Mouse (Mus musculus): ENCODE results near the gene Mex3b. TPM values are rescaled to one million over a fixed set of nuclear protein-coding genes. Genes with fewer than 3 reads are reported as not detected.

Gene Mex3b
- polyA plus RNA-seq (2014; fragmentation: Nextera tagmentation; extraction: Ambion mirVana) = 19.3 and 22.6 TPM in 2 replicates

DNA sequence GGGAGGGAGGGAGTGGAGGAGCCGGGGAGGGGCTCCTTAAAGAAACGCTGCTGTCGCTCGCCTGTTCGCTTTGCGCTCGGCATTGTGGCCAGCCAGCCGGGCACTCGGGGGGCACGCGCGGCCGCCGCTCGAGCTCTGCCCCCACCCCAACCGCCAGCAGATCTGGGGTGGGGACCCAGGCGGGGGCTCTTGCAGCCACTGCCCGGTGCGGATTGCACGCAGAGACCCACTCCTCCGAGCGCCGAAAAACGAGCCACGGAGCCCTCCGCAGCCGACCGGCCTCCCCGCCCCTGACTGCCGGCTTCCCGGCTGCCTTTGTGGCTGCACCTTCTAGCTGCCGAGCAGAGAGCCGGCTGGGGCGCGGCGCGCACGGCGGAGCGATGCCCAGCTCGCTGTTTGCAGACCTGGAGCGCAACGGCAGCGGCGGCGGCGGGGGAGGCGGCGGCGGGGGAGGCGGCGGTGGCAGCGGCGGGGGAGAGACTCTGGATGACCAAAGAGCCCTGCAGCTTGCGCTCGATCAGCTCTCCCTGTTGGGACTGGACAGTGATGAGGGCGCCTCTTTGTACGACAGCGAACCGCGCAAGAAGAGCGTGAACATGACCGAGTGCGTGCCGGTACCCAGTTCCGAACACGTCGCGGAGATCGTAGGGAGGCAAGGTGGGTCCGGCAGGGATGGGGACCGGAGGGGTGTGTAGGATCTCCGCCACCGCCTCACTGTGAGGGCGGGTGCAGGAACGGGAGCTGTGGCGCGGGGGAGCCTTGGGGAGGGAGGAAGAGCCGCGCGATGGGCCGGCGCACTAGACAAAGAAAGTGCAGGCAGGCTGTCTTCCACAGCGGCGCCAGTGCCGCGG is at the start of gene Mex3b:
Gene Mex3b, plus strand, starts transcription at position 63 of the 851 bp plus-strand sequence.
- peak within 1 kb of the TSS; percentile 100 for H3K27ac ChIP-seq (replicated peaks; ENCODE audit: low read depth, low read length)
- peaks cover 26% of the 10 kb centered on the region for H3K36me3 ChIP-seq (ENCODE audit: control insufficient read depth, insufficient read depth, low read length)
- peaks cover 10% of the 10 kb centered on the region for H3K4me1 ChIP-seq (ENCODE audit: control insufficient read depth, insufficient read depth, low read length)
- peak; percentile 61 for DNase-seq (ENCODE audit: low spot score)
- no peaks in the 10 kb centered on the region for H3K27me3 ChIP-seq (replicated peaks; ENCODE audit: control insufficient read depth, insufficient read depth, low read length)
- no peaks in the 10 kb centered on the region for H3K9me3 ChIP-seq (ENCODE audit: control insufficient read depth, low read length)
- H3K4me3 ChIP-seq (ENCODE audit: low read depth, low read length) = peak within 1 kb of the TSS; percentile 96
- ATAC-seq (ENCODE audit: low read depth) = peak; percentile 0
- peak within 1 kb of the TSS; percentile 99 for H3K9ac ChIP-seq (ENCODE audit: low read depth, low read length)
- under 1% methylated on average over 37 of the region's 87 CpGs for WGBS
- peak within 1 kb of the TSS; percentile 91 for H3K4me2 ChIP-seq (ENCODE audit: low read depth, low read length)

DNA sequence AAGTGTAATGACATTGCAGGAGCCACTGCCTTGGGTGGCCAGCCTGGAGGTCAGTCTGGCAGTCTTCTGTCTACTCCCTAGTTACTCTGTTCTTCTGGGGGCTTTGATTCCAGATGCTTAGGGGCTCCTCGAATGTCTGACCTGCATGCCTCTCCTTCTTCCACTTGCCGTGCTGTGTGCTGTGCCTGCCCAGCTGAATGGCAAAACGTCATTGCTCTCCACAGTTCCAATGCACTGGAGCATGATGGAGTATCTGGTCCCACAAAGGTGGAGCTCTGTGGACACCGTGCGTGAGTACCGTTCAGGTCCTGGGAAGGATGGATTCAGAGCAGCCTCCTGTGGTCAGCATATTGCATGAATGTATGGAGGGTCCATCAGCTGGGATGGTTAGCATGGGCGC is 47.6 kb upstream of the Mex3b start:
- no peak overlapping the region for H3K4me2 ChIP-seq (ENCODE audit: low read depth, low read length)
- no peaks in the 10 kb centered on the region for H3K4me1 ChIP-seq (ENCODE audit: control insufficient read depth, insufficient read depth, low read length)
- no peak overlapping the region for H3K27ac ChIP-seq (replicated peaks; ENCODE audit: low read depth, low read length)
- 0 out of 2 replicates have a peak, but pooled peaks cover 5% of the 10 kb centered on the region for H3K9me3 ChIP-seq (ENCODE audit: control insufficient read depth, low read length)
- no peak overlapping the region for H3K9ac ChIP-seq (ENCODE audit: low read depth, low read length)
- H3K36me3 ChIP-seq (ENCODE audit: control insufficient read depth, insufficient read depth, low read length) = no peaks in the 10 kb centered on the region
- DNase-seq (ENCODE audit: low spot score) (no peak), ATAC-seq (ENCODE audit: low read depth) (no peak)
- no peak overlapping the region for H3K4me3 ChIP-seq (ENCODE audit: low read depth, low read length)
- WGBS = 91% methylated on average over 7 of the region's 7 CpGs
- H3K27me3 ChIP-seq (replicated peaks; ENCODE audit: control insufficient read depth, insufficient read depth, low read length) = no peaks in the 10 kb centered on the region

GRCm38 (mm10) chr7:82820661-82821060 is 46.5 kb upstream of the Mex3b start:
- no peak overlapping the region for H3K4me3 ChIP-seq (ENCODE audit: low read depth, low read length)
- no peak overlapping the region for H3K4me2 ChIP-seq (ENCODE audit: low read depth, low read length)
- no peaks in the 10 kb centered on the region for H3K36me3 ChIP-seq (ENCODE audit: control insufficient read depth, insufficient read depth, low read length)
- H3K27ac ChIP-seq (replicated peaks; ENCODE audit: low read depth, low read length) = no peak overlapping the region
- H3K9me3 ChIP-seq (ENCODE audit: control insufficient read depth, low read length) = 0 out of 2 replicates have a peak, but pooled peaks cover 5% of the 10 kb centered on the region
- H3K27me3 ChIP-seq (replicated peaks; ENCODE audit: control insufficient read depth, insufficient read depth, low read length) = no peaks in the 10 kb centered on the region
- no peak overlapping the region for H3K9ac ChIP-seq (ENCODE audit: low read depth, low read length)
- ATAC-seq (ENCODE audit: low read depth) (no peak), DNase-seq (ENCODE audit: low spot score) (no peak)
- no peaks in the 10 kb centered on the region for H3K4me1 ChIP-seq (ENCODE audit: control insufficient read depth, insufficient read depth, low read length)
- 66% methylated on average over 4 of the region's 4 CpGs for WGBS

DNA sequence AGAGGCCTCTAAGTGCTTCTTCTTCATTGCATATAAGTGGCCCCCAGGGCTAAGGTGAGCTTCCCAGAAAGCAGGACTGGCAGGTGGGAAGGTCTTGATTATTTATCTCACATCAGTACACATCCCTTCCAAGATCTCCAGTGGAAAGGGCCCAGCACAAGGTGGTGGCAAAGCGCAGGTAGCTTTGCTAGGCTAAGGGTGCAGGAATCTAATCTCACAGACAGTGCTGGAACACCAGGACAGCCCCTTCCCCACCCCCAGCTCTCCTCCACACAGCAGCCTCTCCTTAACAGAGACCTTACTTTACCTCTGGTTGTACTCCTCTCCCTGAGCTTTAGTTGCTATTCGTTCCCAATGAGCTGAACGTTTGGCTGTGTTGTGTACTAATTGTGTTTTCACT is 45.6 kb upstream of the Mex3b start:
- Histone ChIP-seq H3K9me3 (ENCODE audit: control insufficient read depth, low read length) (0 out of 2 replicates have a peak, but pooled peaks cover 3% of the 10 kb centered on the region), H3K4me2 (ENCODE audit: low read depth, low read length) (no peak overlapping the region), H3K9ac (ENCODE audit: low read depth, low read length) (no peak overlapping the region), H3K4me3 (ENCODE audit: low read depth, low read length) (no peak overlapping the region), H3K4me1 (ENCODE audit: control insufficient read depth, insufficient read depth, low read length) (no peaks in the 10 kb centered on the region), H3K27me3 (replicated peaks; ENCODE audit: control insufficient read depth, insufficient read depth, low read length) (no peaks in the 10 kb centered on the region), H3K27ac (replicated peaks; ENCODE audit: low read depth, low read length) (no peak overlapping the region), H3K36me3 (ENCODE audit: control insufficient read depth, insufficient read depth, low read length) (no peaks in the 10 kb centered on the region)
- ATAC-seq (ENCODE audit: low read depth) (no peak), DNase-seq (ENCODE audit: low spot score) (no peak)
- WGBS = 68% methylated on average over 3 of the region's 3 CpGs

DNA sequence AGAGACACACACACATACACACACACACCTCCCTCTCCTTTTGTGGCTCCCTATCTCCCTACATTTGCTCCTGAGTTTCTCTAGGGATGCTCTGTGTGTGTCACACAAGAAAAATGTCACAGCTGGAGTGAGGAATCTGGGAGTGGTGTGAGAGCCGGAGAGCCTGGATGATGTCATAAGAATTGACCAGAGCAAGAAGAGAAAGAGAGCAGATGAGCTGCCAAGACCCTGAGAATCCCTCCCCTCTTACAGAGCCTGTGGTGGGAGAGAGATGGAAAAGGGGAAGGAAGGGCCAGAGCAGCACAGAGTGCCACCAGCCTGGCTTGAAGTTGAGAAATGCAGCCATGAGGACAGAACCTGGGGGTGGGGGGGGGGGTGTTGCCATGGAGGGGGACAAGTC is 44.6 kb upstream of the Mex3b start:
- H3K9ac ChIP-seq (ENCODE audit: low read depth, low read length) = no peak overlapping the region
- H3K4me1 ChIP-seq (ENCODE audit: control insufficient read depth, insufficient read depth, low read length) = no peaks in the 10 kb centered on the region
- no peak overlapping the region for H3K4me3 ChIP-seq (ENCODE audit: low read depth, low read length)
- H3K9me3 ChIP-seq (ENCODE audit: control insufficient read depth, low read length) = no peaks in the 10 kb centered on the region
- peak; percentile 39 for DNase-seq (ENCODE audit: low spot score)
- no peak for ATAC-seq (ENCODE audit: low read depth)
- H3K27ac ChIP-seq (replicated peaks; ENCODE audit: low read depth, low read length) = no peak overlapping the region
- no peaks in the 10 kb centered on the region for H3K36me3 ChIP-seq (ENCODE audit: control insufficient read depth, insufficient read depth, low read length)
- H3K27me3 ChIP-seq (replicated peaks; ENCODE audit: control insufficient read depth, insufficient read depth, low read length) = no peaks in the 10 kb centered on the region
- no peak overlapping the region for H3K4me2 ChIP-seq (ENCODE audit: low read depth, low read length)
- WGBS = 26% methylated on average over 1 of the region's 1 CpGs

DNA sequence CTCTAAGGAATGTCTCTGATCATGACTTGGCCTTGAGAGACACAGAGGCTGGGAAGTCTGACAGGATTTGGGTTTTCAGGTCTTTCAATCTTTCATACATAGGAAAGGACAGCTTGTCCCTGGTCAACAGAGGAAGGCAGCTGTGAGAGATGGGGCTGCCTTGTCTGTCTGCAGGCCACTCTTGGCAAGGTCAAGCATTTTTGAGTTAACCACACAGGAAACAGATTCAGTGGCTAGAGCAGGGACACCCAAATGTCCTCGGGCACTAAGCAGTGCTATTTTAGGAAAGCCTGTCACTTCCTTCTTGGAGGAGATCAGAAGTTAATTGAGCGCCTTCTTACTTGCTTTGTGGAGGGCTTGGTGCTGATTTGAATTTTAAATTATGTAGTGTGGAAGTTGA is 38.9 kb upstream of the Mex3b start:
- H3K4me1 ChIP-seq (ENCODE audit: control insufficient read depth, insufficient read depth, low read length) = 0 out of 2 replicates have a peak, but pooled peaks cover 2% of the 10 kb centered on the region
- WGBS = 49% methylated on average over 2 of the region's 2 CpGs
- no peak overlapping the region for H3K4me3 ChIP-seq (ENCODE audit: low read depth, low read length)
- H3K27me3 ChIP-seq (replicated peaks; ENCODE audit: control insufficient read depth, insufficient read depth, low read length) = no peaks in the 10 kb centered on the region
- no peaks in the 10 kb centered on the region for H3K36me3 ChIP-seq (ENCODE audit: control insufficient read depth, insufficient read depth, low read length)
- DNase-seq (ENCODE audit: low spot score) (peak; percentile 17), ATAC-seq (ENCODE audit: low read depth) (no peak)
- no peaks in the 10 kb centered on the region for H3K9me3 ChIP-seq (ENCODE audit: control insufficient read depth, low read length)
- H3K27ac ChIP-seq (replicated peaks; ENCODE audit: low read depth, low read length) = no peak overlapping the region
- H3K4me2 ChIP-seq (ENCODE audit: low read depth, low read length) = no peak overlapping the region
- H3K9ac ChIP-seq (ENCODE audit: low read depth, low read length) = no peak overlapping the region

DNA sequence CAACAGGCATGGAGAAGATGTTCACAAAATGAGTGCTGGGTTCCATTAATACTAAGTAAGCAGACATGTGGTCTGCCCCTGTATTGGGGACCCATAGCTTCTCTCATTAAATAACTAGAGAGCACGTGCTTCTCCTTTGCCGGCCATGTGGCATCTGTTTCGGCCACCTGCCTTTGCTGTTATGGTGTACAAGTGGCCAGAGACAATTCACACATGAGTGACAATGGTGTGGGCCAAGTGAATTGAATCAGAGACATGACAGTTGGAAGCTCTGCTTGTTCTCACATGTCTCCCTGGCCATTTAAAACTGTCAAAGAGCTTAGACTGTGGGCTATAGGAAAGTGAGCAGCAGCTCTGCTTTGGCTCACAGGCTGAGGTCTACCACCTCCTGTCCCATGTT is 37.6 kb upstream of the Mex3b start:
- Histone ChIP-seq H3K4me3 (ENCODE audit: low read depth, low read length) (no peak overlapping the region), H3K27me3 (replicated peaks; ENCODE audit: control insufficient read depth, insufficient read depth, low read length) (no peaks in the 10 kb centered on the region), H3K36me3 (ENCODE audit: control insufficient read depth, insufficient read depth, low read length) (no peaks in the 10 kb centered on the region), H3K4me2 (ENCODE audit: low read depth, low read length) (no peak overlapping the region), H3K27ac (replicated peaks; ENCODE audit: low read depth, low read length) (no peak overlapping the region), H3K9ac (ENCODE audit: low read depth, low read length) (no peak overlapping the region), H3K4me1 (ENCODE audit: control insufficient read depth, insufficient read depth, low read length) (0 out of 2 replicates have a peak, but pooled peaks cover 2% of the 10 kb centered on the region), H3K9me3 (ENCODE audit: control insufficient read depth, low read length) (no peaks in the 10 kb centered on the region)
- DNase-seq (ENCODE audit: low spot score) (no peak), ATAC-seq (ENCODE audit: low read depth) (no peak)
- WGBS = 75% methylated on average over 3 of the region's 3 CpGs

DNA sequence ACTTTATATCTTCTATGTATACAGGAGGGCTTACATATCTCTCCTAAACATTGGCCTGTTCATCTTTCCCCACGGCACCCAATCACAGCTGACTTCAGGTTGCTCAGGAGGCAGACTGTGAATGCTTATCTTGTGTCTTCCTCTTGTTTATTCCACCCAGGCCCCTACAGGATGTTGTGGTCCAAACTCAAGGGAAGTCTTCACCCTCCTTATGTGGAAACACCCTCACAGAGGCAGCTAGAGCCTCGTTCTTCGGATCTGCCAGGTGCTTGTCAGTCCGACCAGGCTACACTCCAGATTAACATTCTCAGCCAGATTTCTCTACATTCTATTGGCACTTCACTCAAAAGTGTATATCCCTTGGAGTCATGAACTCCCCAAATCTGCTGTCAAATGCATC is 32.7 kb upstream of the Mex3b start:
- WGBS = 77% methylated on average over 4 of the region's 4 CpGs
- H3K27ac ChIP-seq (replicated peaks; ENCODE audit: low read depth, low read length) = no peak overlapping the region
- ATAC-seq (ENCODE audit: low read depth) (no peak), DNase-seq (ENCODE audit: low spot score) (no peak)
- H3K9me3 ChIP-seq (ENCODE audit: control insufficient read depth, low read length) = no peaks in the 10 kb centered on the region
- no peak overlapping the region for H3K9ac ChIP-seq (ENCODE audit: low read depth, low read length)
- H3K27me3 ChIP-seq (replicated peaks; ENCODE audit: control insufficient read depth, insufficient read depth, low read length) = no peaks in the 10 kb centered on the region
- no peak overlapping the region for H3K4me3 ChIP-seq (ENCODE audit: low read depth, low read length)
- H3K4me2 ChIP-seq (ENCODE audit: low read depth, low read length) = no peak overlapping the region
- no peaks in the 10 kb centered on the region for H3K36me3 ChIP-seq (ENCODE audit: control insufficient read depth, insufficient read depth, low read length)
- peaks cover 5% of the 10 kb centered on the region for H3K4me1 ChIP-seq (ENCODE audit: control insufficient read depth, insufficient read depth, low read length)

DNA sequence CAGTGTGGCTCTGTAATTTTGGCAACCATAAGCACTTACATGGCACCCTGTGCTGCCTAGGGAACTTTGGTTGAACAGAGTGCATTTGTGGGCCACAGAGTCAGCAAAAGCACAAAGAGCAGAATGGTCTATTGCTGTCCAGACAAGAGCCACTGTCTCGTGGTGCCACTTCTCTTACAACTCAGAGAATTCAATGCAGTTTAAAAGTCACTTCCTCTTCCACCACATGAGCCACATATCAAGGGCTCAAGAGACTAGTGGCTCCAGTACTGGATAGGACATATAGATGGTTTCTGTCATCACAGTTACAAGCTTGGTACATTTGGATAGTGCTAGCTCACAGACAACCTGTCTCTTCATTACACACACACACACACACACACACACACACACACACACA is 28.7 kb upstream of the Mex3b start:
- H3K9ac ChIP-seq (ENCODE audit: low read depth, low read length) = no peak overlapping the region
- no peak overlapping the region for H3K4me3 ChIP-seq (ENCODE audit: low read depth, low read length)
- ATAC-seq (ENCODE audit: low read depth) (no peak), DNase-seq (ENCODE audit: low spot score) (no peak)
- no peaks in the 10 kb centered on the region for H3K9me3 ChIP-seq (ENCODE audit: control insufficient read depth, low read length)
- WGBS = 29% methylated on average over 1 of the region's 1 CpGs
- H3K4me2 ChIP-seq (ENCODE audit: low read depth, low read length) = no peak overlapping the region
- H3K4me1 ChIP-seq (ENCODE audit: control insufficient read depth, insufficient read depth, low read length) = peaks cover 8% of the 10 kb centered on the region
- no peaks in the 10 kb centered on the region for H3K36me3 ChIP-seq (ENCODE audit: control insufficient read depth, insufficient read depth, low read length)
- peak overlapping the region; percentile 50 for H3K27ac ChIP-seq (replicated peaks; ENCODE audit: low read depth, low read length)
- no peaks in the 10 kb centered on the region for H3K27me3 ChIP-seq (replicated peaks; ENCODE audit: control insufficient read depth, insufficient read depth, low read length)

All from embryonic facial prominence, embryonic 14.5 days (tissue).